Mouse (Mus musculus): ENCODE data around the gene Nrp2.

- TF ChIP-seq POLR2A (IDR thresholded peaks at IDR 0.05; ENCODE audit: insufficient read depth, low read length): no peak
- TF ChIP-seq CTCF (IDR thresholded peaks at IDR 0.05; ENCODE audit: low read depth, low read length): no peak
Measured at GRCm38 (mm10) chr1:62853362-62853761, 150.3 kb downstream of the Nrp2 start.
